Mouse (Mus musculus) right cerebral cortex, postnatal 10 days (tissue): ENCODE measurements around the gene Spen.
A peak's percentile ranks its signal among the peaks of the same experiment; 100 is the strongest.

ENCODE experiments used
- DNase-seq, 2 experiments: peaks; one replicate each; pipeline ENCODE4 v3.0.0; 2021; ENCODE audit warnings: low spot score in 2 of 2

Gene Spen

DNA sequence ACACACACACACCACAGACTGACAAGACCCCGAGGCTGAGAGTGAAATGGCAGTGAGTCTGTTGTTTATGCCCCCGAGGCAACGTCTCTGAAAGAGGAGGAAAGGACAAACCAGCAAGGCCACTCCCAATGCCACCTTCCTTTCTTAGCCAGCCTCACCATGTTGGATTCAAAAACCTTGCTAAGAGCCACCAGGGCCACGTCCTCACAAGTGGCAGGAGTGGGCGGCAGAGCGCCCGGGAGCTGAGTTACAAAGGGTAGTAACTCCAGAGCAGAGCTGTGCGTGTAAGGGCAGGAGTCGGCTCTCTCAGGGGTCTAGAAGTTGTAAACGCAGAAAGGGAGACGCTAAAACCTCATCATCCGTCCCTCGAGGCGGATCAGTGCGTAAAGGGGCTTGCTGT, 7.4 kb downstream of the Spen start:
- no peak for DNase-seq

DNA sequence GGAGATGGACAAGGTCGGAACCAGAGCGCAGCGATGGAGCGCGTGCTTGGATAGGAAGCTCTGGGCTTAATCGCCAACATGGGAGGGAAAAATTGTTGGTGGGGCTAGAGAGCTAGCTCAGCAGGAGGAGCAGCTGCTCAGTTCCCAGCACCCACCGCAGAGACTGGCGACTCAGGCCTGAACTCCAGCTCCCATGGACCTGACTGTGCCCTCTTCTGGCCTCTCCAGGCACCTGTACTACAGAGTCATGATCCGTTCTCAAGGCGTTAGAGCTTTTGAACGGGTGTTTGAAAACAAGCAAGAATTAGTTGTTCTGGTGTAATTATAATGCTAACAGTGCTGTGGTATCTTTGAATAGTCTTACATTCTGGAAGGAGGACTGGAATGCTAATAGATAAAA, 9.5 kb downstream of the Spen start:
- no peak for DNase-seq

- no peak for DNase-seq
These were observed 11.3 kb downstream of the Spen start for GRCm38 (mm10) chr4:141526936-141527650.

- no peak for DNase-seq
These were observed 12.5 kb downstream of the Spen start for GRCm38 (mm10) chr4:141525940-141526339.

DNA sequence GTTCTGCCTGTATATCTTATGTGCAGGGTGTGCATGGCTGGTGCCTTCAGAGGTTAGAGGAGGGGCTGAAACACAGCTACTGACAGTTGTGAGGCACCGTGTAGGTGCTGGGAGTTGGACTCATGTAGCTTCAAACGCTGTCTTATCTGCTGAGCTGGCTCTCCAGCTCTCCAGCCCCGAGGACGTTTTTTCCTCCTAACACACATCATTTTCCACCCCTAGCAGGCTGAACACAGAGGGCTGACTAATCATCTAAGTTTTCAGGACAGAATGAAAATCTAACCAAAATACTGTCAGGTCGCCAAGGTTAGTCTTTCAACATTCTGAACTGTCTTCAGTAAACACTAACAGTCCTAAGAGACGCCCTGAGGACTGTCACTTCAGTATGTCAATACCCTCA, 13.7 kb downstream of the Spen start:
- DNase-seq = no peak

GRCm38 (mm10) chr4:141523128-141523527, 15.3 kb downstream of the Spen start:
- no peak for DNase-seq

DNA sequence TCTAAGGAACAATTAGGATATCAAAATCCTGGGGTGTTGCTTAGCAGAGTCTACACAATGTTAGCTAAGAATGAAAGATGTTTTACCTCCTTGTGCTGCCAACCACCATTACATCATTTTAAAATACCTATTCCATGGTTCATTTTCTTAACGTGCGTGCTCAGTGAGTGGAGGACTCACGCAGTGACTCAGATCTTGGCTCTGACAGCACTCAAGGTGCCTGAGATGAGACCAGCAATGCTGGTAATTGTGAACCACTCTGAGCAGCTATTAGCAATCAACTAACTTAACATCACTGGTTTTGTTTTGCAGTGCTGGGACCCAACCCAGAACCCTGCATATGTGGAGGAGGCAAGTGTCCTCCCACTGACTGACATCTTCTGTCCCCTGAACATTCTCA, 20.0 kb downstream of the Spen start:
- DNase-seq = no peak

- DNase-seq = no peak
These were observed 24.2 kb downstream of the Spen start for GRCm38 (mm10) chr4:141514179-141514641.

- DNase-seq = no peak
These were observed 26.3 kb downstream of the Spen start for GRCm38 (mm10) chr4:141512145-141512544.

DNA sequence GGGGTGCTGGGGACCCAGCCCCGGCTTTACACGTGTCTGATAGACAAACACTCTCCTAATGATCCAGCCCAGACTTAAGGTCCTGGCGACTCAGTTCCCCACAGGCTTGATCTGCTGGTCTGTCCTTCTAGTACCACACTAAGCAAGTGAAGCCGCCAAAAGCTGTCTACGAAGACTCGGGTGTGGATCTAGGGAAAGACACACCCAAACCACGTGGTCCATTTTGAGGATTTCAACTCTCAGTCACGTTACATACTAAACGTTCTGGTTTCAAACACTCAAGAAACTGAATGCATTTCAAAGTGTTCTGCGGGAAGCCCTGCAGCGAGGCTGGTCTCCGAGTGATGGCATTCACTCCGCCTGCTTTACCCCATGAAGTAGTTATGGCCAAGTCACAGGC, 27.9 kb downstream of the Spen start:
- DNase-seq = no peak

DNA sequence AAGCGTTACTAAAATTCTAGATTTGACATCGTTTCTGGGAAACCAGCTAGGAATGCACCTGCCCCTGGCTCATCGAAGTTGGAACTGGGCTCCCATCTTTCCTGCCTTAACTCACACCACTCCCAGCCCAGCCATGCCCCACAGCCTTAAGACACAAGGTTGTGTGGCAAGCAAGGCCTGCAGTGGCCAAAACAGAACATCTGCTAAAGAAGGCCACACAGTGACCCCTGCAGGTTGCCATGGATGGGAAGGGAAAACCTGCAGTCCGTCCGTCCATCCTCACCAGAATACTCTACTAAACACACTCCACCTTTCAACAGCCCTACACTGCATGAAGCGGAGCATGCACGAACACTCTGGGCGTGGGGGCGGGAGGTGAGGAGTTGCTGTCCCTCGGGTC, 31.5 kb downstream of the Spen start:
- DNase-seq = no peak

DNA sequence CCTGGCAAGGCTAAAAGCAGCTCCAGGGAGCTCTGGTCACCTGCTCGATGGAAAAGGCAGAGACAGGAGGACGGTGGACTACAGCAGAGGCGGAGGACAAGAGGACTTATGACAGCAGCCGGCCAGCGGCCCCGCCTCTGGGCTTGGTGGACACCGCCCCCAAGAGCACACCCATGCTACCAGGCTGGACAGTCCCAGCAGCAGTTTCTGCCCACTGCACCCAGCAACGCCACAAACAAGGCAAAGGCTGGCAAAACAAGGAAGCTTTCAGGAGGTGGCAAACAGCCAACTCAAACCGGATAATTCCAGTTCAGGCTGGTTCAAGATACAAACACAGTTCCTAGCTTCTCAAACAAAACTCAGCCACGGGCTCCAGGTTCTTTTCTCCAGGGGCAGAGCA, 32.0 kb downstream of the Spen start:
- peak; percentile 88 to 89 for DNase-seq

- DNase-seq = no peak
These were observed 32.6 kb downstream of the Spen start for GRCm38 (mm10) chr4:141505810-141506209.

DNA sequence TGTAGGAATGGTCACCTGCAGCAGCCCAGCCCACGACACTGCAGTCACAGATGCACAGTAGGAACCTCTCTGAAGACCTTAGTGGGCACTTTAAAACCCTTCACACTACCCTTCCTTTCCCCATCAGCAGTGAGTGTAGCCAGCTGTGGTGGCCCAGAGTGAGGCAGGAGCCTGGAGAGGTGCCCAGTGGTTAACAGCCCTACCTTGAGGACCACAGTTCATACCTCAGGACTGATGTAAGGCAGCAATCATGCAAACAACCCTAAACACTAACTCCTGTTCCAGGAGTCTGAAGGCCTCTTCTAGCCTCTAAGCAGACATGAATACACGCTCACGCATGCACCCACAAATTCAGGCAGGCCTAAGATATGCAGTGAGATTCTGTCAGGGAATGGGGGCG, 33.9 kb downstream of the Spen start:
- no peak for DNase-seq

GRCm38 (mm10) chr4:141502723-141503122, 35.7 kb downstream of the Spen start:
- peak; percentile 49 to 64 for DNase-seq

- DNase-seq = no peak
These were observed 37.3 kb downstream of the Spen start for GRCm38 (mm10) chr4:141501058-141501457.

DNA sequence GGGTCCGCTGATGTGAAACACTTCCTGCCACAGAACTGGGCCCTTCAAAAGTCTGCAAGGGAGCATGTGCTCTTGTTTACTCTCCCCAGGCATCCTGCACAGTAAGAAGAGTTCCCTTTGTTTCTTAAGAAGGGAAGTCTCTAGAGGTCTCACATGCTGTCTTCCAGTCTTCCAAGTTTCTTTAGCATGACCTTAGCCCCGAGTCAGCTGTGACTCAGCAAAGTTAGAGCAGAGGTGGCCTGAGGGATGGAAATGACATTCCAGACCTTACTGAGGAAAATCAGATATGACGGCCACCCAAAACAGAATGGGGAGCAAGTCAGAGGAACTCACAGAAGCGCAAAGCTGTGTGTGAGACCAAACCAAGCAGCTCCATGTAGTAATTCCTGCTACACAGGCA, 37.8 kb downstream of the Spen start:
- DNase-seq = no peak

DNA sequence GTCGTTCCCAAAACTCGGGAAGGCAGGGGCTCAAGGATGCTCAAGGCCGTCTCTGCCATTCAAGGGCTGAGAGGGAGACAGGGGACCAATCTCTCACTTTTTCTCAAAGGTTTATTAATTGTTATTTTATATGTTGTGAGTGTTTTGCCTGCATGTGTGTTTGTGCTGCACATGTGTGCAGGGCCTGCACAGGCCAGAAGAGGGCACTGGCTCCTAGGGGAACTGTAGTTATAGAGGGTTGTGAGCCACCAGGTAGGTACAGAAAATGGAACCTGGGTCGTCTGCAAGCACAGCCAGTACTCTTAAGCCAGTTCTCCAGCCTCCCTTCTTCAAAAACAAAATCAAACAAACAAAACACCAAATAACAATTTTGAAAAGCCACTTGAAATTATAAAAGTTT, 49.7 kb downstream of the Spen start:
- DNase-seq = no peak

DNA sequence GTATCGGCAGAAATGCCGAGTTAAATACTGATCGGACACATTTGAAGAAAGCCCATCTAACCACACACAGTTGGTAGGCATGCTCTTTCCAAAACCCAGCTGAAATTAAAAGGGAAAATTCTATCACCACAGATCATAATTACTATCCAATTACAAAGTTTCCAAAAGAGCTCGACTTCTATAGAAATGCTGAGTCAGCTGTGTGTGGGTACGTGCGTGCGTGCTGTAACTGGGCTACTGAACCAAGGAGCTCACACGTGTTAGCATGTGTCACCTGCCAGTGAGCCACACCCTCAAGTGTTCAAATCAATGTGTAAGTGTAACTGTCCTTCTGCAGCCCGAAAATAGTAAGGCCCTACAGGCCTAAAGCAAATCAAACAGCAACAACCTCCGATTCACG, 50.8 kb downstream of the Spen start:
- DNase-seq = no peak

- DNase-seq = no peak
These were observed 54.3 kb downstream of the Spen start for GRCm38 (mm10) chr4:141484071-141484470.

DNA sequence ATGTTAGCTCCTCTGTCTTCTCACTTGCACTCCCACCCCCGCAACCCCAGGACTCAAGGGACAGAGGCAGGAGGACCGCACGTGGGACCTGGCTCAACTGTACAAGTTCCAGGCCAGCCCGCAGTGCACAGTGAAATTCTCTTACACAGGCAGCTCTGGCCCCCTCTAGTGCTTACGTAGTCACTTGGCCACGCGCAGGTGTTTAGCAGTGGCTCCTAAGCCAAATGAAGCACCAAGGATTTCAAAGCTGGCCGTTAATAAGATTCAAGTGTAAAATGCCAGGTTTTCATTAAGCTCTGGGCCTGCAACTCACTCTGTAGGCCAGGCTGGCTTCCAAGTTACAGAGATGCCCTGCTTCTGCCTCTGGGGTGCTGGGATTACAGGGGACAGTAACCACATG, 59.0 kb downstream of the Spen start:
- DNase-seq = no peak

GRCm38 (mm10) chr4:141478794-141479193, 59.6 kb downstream of the Spen start:
- no peak for DNase-seq

DNA sequence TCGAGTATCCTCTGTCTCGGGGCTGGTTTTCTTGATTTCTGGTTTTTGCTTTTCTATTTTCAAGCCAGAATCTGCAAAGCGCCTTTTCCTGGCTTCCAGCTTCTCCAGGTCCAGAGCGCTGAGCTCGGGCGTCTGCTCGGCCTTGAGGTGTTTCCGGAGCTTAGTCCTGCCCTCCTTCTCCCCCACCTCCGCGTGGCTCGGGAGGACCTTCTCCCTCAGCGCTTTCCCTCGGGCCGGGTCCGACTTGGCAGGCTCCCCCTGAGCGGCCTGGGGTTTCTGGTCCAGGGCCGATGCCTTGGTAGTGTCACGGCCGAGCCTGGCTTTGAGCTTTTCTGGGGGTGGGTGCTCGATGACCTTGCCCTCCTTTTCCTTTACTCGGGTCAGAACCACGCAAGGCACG, 60.2 kb downstream of the Spen start:
- no peak for DNase-seq

- DNase-seq = peak; percentile 87 to 92
These were observed 60.7 kb downstream of the Spen start for GRCm38 (mm10) chr4:141477681-141478102.
